Mouse (Mus musculus) kidney, postnatal 0 days (tissue): ENCODE measurements around the gene Cst6. TPM values are rescaled to one million over a fixed set of nuclear protein-coding genes. Genes with fewer than 3 reads are reported as not detected.

Source experiments
- ATAC-seq: fragments of 200-750 bp; cut with Nextera tagmentation; replicated peaks from 2 replicates; pipeline ENCODE4 v1.8.0; 2017; ENCODE audit warnings: low read depth, moderate number of reproducible peaks, moderate TSS enrichment, moderate library complexity; ENCODE audit not compliant: low FRiP score
- DNase-seq: peaks from one replicate; pipeline ENCODE4 v3.0.0-alpha.2; 2016; ENCODE audit warnings: low spot score
- H3K27ac ChIP-seq: fragments of 300-500 bp; sonication (generic); 2 replicates; pipeline ENCODE4 v1.5.1; 2014; ENCODE audit warnings: mild to moderate bottlenecking
- H3K27me3 ChIP-seq: fragments of 300-500 bp; sonication (generic); 2 replicates; pipeline ENCODE4 v1.6.1; 2014; ENCODE audit warnings: low read length, mixed read lengths; ENCODE audit not compliant: insufficient read depth
- H3K36me3 ChIP-seq: fragments of 300-500 bp; sonication (generic); 2 replicates; pipeline ENCODE4 v1.6.1; 2014; ENCODE audit warnings: low read length, mixed read lengths; ENCODE audit not compliant: insufficient read depth
- H3K4me1 ChIP-seq: fragments of 300-500 bp; sonication (generic); replicated peaks from 2 replicates; pipeline ENCODE4 v1.6.1; 2014; ENCODE audit warnings: antibody characterized with exemption, low read length, mixed read lengths; ENCODE audit not compliant: insufficient read depth
- H3K4me2 ChIP-seq: fragments of 300-500 bp; sonication (generic); 2 replicates; pipeline ENCODE4 v1.6.1; 2014; ENCODE audit warnings: mild to moderate bottlenecking, low read length, moderate library complexity, mixed read lengths
- H3K4me3 ChIP-seq: fragments of 300-500 bp; sonication (generic); replicated peaks from 2 replicates; pipeline ENCODE4 v1.5.1; 2014; ENCODE audit warnings: low read depth, low read length
- H3K9ac ChIP-seq: fragments of 300-500 bp; sonication (generic); 2 replicates; pipeline ENCODE4 v1.6.1; 2014; ENCODE audit warnings: low read depth, low read length
- H3K9me3 ChIP-seq: fragments of 300-500 bp; sonication (generic); replicated peaks from 2 replicates; pipeline ENCODE4 v1.6.1; 2016; ENCODE audit warnings: low read length, inconsistent platforms, mixed read lengths
- CTCF ChIP-seq: IDR thresholded peaks from 2 replicates; pipeline ENCODE4 v1.5.1; 2016; ENCODE audit warnings: antibody characterized with exemption, low read depth, mild to moderate bottlenecking, moderate library complexity
- WGBS: fragments of 180-500 bp; shearing (Covaris S2); extraction: QIAGEN DNeasy Blood & Tissue Kit; methylation state at CpG from one replicate; pipeline ENCODE4 v1.1.7; 2014; 5-methylcytosine and 5-hydroxymethylcytosine counted together
- polyA plus RNA-seq: library from polyadenylated mRNA; unstranded; fragments of >200 nt; fragmentation: Nextera tagmentation; extraction: Ambion mirVana; gene quantifications from 2 replicates; pipeline ENCODE4 v1.2.1, GENCODE M21; 2015

The Cst6 gene
- polyA plus RNA-seq, 1 experiment from 2014 or later = 1.5 TPM

GRCm38 (mm10) chr19:5374177-5374576 is 24.8 kb upstream of the Cst6 start:
- Histone ChIP-seq H3K36me3 (peaks cover 41% of the 10 kb centered on the region), H3K9ac (no peak overlapping the region), H3K9me3 (no peaks in the 10 kb centered on the region), H3K4me2 (no peak overlapping the region), H3K27ac (no peak overlapping the region), H3K27me3 (no peaks in the 10 kb centered on the region), H3K4me1 (no peaks in the 10 kb centered on the region), H3K4me3 (no peak overlapping the region)
- no peak for TF ChIP-seq CTCF
- no peak for ATAC-seq
- WGBS = 86% methylated on average over 4 of the region's 4 CpGs
- DNase-seq = no peak

DNA sequence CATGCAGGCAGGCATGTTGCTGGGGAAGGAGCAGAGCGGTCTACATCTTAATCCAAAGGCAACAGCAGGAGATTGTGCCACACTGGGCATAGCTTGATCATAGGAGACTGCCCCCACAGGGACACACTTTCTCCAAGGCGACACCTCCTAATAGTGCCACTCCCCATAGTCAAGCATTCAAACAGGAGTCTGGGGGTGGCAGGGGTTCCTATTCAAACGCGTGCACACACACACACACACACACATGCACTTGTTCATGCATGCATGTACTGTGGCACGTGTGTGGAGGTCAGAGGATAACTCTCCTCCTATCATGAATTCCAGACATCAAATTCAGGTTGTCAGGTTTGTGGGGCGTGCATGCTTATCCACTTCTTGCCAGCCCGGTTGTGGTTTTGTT is 23.4 kb upstream of the Cst6 start:
- peaks cover 39% of the 10 kb centered on the region for H3K36me3 ChIP-seq
- no peak overlapping the region for H3K4me3 ChIP-seq
- no peak overlapping the region for H3K9ac ChIP-seq
- H3K9me3 ChIP-seq = no peaks in the 10 kb centered on the region
- DNase-seq (no peak), ATAC-seq (no peak)
- no peak for TF ChIP-seq CTCF
- no peak overlapping the region for H3K27ac ChIP-seq
- H3K4me1 ChIP-seq = peaks cover 5% of the 10 kb centered on the region; the same call in 1 of the 2 replicates
- no peak overlapping the region for H3K4me2 ChIP-seq
- no peaks in the 10 kb centered on the region for H3K27me3 ChIP-seq
- WGBS = 92% methylated on average over 7 of the region's 7 CpGs

DNA sequence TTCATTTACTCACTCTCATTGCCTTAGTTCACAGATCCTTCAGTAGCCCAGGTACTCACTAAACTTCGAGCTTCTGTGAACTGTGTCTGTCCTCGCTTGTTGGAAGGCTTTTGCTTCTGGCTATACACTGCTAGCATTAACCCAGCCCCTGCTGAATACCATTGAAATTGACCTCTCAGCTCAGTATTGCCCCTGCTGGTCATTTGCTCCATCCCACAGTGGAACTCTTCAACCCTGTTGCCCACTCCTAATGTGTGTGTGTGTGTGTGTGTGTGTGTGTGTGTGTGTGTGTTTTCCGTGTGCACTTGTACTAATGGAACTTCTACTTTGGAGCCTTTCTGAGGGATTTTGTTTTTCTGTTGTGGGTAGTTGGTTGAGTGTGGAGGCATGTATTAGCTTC is 21.6 kb upstream of the Cst6 start:
- WGBS = 78% methylated on average over 3 of the region's 3 CpGs
- peak; percentile 55 for TF ChIP-seq CTCF
- Histone ChIP-seq H3K27me3 (no peaks in the 10 kb centered on the region), H3K9me3 (no peaks in the 10 kb centered on the region), H3K27ac (no peak overlapping the region), H3K4me3 (no peak overlapping the region), H3K4me2 (no peak overlapping the region), H3K9ac (no peak overlapping the region), H3K4me1 (peaks cover 8% of the 10 kb centered on the region; the same call in 1 of the 2 replicates), H3K36me3 (peaks cover 36% of the 10 kb centered on the region)
- ATAC-seq = no peak
- DNase-seq = no peak

DNA sequence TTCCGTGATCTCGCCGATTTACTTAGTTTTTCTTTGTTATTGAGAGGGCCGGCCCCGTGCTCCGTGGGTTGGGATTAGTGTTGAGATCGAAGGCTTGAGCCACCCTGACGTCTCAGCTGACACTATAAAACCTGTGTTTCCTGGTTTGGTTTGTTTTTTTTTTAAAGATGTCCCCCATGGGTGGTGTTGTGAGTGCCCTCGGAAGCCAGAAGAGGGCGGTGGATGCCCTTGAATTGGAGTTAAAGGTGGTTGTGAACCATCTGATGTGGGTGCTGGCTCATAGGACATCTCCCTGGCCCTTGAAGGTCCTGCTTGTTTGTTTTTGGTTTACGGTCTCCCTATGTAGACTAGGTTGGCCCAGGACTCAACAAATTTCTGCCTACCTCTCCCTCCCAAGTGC is 18.1 kb upstream of the Cst6 start:
- peak overlapping the region; percentile 73 for H3K9ac ChIP-seq
- ATAC-seq = no peak
- DNase-seq = peak; percentile 23
- no peaks in the 10 kb centered on the region for H3K9me3 ChIP-seq
- peak overlapping the region; percentile 95; the same call in 1 of the 2 replicates for H3K27ac ChIP-seq
- peaks cover 13% of the 10 kb centered on the region; the same call in 1 of the 2 replicates for H3K4me1 ChIP-seq
- peak; percentile 47 for TF ChIP-seq CTCF
- peak overlapping the region; percentile 74 for H3K4me2 ChIP-seq
- WGBS = 10% methylated on average over 11 of the region's 11 CpGs
- peaks cover 37% of the 10 kb centered on the region for H3K36me3 ChIP-seq
- no peaks in the 10 kb centered on the region for H3K27me3 ChIP-seq
- H3K4me3 ChIP-seq = peak overlapping the region; percentile 86

- H3K27me3 ChIP-seq = no peaks in the 10 kb centered on the region
- peaks cover 32% of the 10 kb centered on the region for H3K36me3 ChIP-seq
- peak within 1 kb of the TSS; percentile 95 for H3K27ac ChIP-seq
- peak within 1 kb of the TSS; percentile 74 for H3K4me2 ChIP-seq
- TF ChIP-seq CTCF = no peak
- DNase-seq (no peak), ATAC-seq (no peak; the same call in 1 of the 2 replicates)
- H3K4me3 ChIP-seq = peak within 1 kb of the TSS; percentile 86
- peaks cover 13% of the 10 kb centered on the region; the same call in 1 of the 2 replicates for H3K4me1 ChIP-seq
- H3K9me3 ChIP-seq = no peaks in the 10 kb centered on the region
- under 1% methylated on average over 33 of the region's 33 CpGs for WGBS
- H3K9ac ChIP-seq = peak within 1 kb of the TSS; percentile 73
Measured at GRCm38 (mm10) chr19:5367053-5367359, 17.6 kb upstream of the Cst6 start, which contains the start of gene Banf1. Gene Banf1, minus strand, starts transcription at chr19:5367168.

DNA sequence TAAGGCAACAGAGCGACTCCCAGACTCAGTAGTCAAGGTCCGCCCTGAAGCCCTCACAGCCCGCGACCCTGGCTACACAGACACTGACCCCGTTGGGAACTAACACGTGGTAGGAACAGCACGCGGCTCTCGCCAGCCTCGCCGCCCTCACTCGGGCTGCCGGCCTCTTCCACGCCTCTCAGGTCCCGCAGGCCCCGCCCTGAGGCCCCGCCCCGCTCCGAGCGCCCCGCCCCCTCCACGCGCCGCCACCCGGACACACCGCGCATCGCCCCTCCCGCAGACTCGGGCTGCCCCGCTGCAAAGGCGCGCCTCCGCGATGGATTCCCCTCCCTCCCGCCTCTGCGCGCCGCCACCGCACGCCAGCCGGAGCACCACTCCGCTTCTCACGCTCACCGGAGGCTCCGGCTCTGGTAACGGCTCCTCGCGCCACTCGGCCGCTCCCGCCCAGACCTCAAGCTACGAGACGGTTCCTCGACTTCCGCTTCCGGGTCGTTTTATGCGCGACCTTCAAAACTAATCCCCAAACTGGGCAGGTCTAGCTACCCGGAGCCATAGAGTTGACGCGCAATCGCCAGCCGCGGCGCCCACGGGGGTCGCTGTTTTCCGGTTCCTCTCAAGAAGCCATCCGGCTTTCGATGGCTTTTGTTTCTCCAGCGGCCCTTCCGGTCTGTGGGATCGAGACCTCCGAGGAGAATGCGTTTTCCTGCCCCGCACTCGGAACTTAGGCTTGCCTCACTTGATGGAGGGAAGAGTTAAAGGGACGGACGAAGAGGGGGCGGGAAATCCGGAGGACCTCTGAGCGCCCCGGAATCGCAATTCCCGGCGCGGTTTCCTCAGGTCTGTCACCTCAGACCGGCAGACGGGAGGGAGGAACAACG is 17.0 kb upstream of the Cst6 start, which contains the start of gene Eif1ad:
Eif1ad (plus strand) TSS at position 567 of the 878 bp plus-strand sequence.
- Histone ChIP-seq H3K27me3 (no peaks in the 10 kb centered on the region), H3K36me3 (peaks cover 28% of the 10 kb centered on the region), H3K9me3 (no peaks in the 10 kb centered on the region), H3K4me2 (peak within 1 kb of the TSS; percentile 74), H3K27ac (peak within 1 kb of the TSS; percentile 95), H3K4me3 (peak within 1 kb of the TSS; percentile 86), H3K4me1 (peaks cover 13% of the 10 kb centered on the region; the same call in 1 of the 2 replicates), H3K9ac (peak within 1 kb of the TSS; percentile 73)
- WGBS = under 1% methylated on average over 80 of the region's 92 CpGs
- DNase-seq (peak; percentile 97), ATAC-seq (peak; percentile 92)
- no peak; the same call in 1 of the 2 replicates for TF ChIP-seq CTCF
